Mouse (Mus musculus) layer of hippocampus, postnatal 25 days (tissue): ENCODE measurements around the gene Sae1. TPM values are rescaled to one million over a fixed set of nuclear protein-coding genes. Genes with fewer than 3 reads are reported as not detected.
"Not testable (repeated sequence)": the region's sequence is repeated elsewhere in the genome, so short reads cannot be mapped to it uniquely, and the experiment has no call there.

Source experiments
- DNase-seq, 2 experiments: peaks; one replicate each; pipeline ENCODE4 v3.0.0; 2022; ENCODE audit warnings: mixed read lengths in 2 of 2, low spot score in 1 of 2; ENCODE audit errors: extremely low spot score in 1 of 2
- total RNA-seq, 2 experiments: library from RNA; stranded (reverse); gene quantifications; 2 replicates each; pipeline ENCODE4 v1.2.3; 2021

Sae1 gene
- total RNA-seq, 2 experiments from 2014 or later: 90.9 to 105 TPM

DNA sequence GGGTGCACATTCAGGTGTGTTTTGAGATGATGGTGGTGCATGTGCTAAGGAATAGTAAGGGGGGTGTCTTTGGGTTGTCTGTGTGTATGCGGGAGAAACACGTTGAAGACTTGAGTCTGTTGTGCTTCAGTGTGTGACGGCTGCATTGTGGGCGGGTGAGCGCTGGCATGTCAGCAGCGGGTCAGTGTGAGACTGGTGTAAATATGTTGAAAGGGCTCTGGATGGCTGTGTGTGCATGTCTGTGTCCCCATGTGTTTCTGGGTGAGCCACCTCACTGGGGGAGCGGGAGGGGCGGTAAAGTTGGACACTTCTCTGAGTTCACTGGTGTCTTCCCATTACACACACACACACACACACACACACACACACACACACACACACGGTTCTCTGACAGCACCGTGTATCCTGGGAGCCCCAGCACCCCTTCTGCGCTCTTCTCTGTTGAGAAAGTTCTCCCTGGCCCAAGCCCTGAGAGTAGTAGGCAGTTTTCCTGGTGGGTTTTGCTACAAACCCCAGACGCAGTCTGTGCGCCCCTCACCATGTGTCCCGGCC lies 76.1 kb downstream of the Sae1 start:
- DNase-seq: no peak

DNA sequence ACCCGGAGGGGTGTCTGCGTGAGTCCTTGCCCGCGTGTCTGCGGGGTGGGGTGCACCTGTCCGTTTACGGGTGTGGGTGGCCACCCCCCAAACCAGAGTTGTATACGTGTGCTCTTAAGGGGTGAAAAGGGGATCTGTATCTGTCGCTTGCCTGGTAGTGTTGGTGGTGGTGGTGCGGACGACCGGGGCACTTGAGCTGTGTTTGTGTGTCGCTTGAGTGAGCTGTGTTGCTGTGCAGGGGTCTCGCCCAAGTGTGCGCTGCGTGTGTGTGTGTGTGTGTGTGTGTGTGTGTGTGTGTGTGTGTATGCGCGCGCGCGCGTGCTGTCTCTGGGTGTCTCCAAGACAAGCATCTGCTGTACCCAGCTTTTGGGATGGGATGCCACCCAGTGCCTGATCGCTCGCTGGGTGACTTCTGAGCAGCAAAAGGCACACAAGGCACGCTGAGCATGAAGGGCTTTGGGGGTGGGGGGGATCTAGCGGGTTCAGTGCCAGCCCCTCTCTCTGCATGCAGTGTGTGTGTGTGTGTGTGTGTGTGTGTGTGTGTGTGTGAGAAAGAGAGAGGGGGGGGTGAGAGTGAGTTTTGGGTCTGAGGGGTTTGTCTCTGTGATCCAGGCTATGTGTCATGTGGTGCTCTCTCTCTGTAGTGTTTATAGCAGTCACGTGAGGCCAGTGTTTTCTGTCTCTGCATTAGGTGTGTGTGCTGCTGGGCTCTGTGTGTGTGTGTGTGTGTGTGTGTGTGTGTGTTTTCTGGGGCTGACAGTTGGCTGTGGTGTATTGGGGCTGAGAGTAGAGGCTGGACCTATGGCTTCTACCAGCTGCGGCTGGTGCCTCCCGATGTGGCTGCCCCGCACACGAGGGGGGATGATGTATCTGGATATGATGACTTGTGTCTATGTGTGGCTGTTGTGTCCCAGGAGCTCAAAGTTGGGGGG lies 76.8 kb downstream of the Sae1 start:
- DNase-seq: peak; percentile 46 to 50

DNA sequence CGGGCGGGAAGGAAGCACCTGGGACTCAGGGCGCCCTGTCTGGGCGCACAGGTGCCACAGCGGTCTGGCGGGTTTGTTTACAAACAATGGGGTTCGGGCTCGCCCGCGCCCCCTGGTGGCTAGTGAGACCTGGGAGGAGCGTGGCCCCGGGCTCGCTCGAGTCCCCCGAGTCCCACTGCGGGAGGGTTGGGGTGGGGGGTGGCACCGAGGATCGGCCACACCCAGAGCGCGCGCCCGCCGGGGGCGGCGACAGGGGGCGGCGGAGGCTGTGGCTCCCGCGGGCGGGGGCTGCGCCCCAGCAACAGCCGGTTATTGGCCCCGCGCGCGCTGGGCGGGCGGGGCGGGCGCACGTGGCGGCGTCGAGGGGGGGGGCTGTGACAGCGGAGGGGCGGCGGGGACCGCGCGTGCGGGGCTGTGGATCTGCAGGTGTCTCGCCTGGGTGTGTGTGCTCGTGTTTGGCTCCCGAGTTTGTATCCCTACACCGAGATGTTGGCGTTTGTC lies 77.5 kb downstream of the Sae1 start:
- DNase-seq: peak; percentile 84 to 89

DNA sequence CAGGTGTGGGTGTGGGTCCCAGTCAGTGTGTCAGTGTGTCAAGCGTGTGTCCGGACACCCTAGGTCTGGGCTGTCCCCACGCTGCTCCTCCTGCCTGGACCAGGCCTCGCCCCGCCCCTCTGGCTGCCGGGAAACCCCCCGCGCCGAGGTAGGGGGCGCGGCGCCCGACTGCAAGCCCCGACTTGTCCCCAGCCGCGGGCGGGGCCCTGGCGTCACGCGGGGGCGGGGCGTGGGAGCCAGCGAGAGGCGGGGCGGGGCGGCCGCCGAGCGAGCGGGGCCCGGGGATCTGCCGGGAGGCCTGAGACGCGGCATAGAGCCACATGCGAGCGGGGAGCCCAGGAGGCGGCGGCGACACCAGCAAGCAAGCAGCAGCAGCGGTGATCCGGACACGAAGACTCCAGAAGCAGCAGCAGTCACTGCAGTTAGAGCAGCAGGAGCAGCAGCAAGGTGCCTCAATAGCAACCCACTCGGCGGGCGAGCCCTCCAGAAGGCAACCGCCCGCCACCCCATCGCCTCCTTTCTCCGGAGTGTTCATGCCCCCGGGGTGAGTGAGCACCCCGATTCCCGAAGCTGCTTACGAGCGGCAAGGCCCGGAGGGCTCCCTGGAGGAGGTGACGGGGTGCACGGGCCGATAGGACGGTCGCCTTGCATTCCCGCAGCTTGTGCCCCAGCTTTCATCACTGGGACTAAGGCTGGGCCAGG lies 78.1 kb downstream of the Sae1 start:
- DNase-seq: peak; percentile 73 to 75

DNA sequence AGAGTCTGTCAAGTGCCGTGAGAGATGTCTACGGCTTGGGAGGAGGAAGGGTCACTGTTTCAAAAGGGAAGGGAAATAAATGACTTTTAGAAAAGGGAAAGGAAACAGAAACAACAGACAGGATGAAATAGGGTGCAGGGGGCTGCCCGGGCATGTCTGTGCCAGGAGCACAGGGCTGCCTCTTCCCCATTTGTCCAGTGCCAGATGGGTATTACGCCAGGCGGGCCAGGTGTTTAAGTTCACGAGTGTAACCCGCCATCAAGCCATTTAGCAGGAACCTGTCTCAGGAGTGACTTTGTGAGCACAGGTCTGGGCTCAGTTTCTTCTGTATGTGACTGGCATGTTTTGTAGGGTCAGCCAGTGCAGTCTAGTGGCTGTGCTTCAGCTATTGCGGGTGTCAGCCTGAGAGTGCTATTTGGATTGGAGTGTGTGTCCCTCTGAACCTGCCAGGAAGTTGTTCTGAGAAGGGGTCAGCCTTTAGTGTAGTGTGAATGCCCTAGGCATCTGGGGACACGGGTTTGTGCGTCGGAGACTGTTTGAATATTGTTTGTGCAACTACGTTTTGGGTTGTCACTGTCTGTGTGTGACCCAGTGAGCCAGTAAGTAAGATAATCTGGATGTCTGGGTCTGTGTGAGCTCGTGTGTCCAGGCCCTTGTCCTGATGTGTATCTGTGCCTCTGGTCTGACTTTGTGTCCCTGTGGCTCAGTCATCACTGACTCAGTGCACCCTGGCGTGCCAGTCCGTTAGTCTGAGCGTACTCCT lies 78.9 kb downstream of the Sae1 start:
- no peak for DNase-seq

DNA sequence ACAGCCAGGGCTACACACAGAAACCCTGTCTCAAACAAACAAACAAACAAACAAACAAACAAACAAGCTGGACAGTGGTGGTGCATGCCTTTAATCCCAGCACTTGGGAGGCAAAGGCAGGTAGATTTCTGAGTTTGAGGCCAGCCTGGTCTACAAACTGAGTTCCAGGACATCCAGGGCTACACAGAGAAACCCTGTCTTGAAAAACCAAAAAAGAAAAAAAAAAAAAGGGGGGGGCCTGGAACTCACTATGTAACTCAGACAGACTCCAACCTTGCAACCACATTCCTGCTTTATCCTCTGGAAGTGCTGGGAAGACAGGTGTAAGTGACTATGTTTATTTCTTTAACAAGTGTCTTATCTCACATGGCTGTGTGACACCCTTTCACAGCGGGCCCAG lies 79.5 kb downstream of the Sae1 start, which contains the start of gene Bbc3:
Gene Bbc3 (plus strand): TSS at position 301 of the 400 bp plus-strand sequence.
- not testable (repeated sequence) for DNase-seq

DNA sequence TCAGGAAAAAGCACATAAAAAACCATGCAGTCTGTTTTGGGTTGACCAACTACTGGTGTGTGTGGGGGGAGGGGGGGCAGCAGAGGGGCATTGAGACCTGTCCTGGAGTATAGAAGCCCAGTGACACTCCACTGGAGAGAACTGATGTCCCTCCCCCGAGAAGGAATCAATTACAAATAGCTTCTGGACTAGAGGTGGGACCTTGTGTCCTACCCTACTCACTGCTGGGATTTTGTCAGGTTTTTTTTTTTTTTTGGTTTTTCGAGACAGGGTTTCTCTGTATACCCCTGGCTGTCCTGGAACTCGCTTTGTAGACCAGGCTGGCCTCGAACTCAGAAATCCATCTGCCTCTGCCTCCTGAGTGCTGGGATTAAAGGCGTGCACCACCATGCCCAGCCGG lies 80.5 kb downstream of the Sae1 start:
- DNase-seq: not testable (repeated sequence)

DNA sequence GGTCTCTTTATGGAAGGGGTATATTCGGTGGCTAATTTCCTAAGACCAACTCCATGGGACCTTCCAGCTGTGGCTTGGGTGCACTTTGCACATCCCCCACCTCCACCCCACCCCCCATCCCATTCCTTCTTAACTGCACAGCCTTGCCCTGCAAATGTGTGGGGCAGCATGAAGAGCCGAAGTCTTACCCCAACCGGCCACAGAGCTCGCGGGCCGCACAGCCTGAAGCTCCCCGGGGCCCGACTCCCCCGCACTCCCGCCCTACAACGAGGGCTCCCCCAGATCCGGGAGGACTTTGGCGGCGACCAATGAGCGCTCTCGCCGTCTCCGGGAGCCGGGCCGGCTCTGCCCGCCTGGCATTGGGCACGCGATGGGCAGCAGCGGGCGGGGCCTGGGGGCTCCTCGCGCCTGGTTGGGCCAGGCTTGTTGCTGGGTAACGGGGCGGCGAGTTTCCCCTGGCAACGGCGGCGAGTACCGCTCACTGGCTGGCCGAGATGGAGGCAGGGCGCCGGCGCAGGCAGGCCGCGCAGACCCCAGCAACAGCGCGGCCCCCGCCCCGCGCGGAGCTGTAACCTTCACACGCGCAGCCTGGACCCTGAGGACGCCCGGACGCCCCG lies 88.1 kb downstream of the Sae1 start:
- peak; percentile 86 to 90 for DNase-seq

DNA sequence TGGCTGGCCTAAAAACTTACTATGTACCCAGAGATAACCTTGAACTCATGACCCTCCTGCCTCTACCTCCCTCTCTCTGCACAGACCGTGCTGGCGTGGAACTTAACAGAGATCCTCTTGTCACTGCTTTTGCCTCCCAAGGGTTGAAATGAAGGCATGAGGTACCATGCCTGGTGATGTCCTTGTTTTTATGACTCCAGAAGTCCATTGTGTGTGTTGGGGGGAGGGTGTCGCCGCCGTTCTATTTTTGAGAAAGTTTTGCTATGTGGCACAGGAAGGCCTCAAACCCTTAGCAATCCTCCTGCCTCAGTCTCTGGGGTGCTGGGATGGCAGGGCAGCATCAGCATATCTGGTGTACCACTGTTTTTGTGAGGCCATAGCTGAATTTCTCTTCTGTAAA lies 88.7 kb downstream of the Sae1 start:
- DNase-seq: no peak

DNA sequence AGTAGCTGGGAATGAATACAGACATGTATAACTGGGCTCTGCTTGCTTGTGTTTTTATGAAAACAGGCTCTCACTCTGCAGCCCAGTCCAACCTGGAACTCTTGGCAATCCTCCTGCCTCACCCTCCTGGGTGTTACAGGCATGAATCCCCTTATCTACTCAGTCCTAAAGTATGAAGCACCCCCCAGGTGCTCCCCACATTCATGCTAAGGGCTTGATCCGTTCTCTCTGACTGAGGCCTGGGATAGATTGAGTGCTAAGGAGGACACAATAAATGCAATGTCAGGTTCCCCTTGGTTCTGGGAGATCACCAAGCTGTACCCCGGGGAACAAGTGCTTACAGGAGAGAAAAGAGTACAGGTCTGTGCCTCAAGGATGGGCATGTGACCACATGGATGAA lies 90.0 kb downstream of the Sae1 start:
- no peak for DNase-seq

DNA sequence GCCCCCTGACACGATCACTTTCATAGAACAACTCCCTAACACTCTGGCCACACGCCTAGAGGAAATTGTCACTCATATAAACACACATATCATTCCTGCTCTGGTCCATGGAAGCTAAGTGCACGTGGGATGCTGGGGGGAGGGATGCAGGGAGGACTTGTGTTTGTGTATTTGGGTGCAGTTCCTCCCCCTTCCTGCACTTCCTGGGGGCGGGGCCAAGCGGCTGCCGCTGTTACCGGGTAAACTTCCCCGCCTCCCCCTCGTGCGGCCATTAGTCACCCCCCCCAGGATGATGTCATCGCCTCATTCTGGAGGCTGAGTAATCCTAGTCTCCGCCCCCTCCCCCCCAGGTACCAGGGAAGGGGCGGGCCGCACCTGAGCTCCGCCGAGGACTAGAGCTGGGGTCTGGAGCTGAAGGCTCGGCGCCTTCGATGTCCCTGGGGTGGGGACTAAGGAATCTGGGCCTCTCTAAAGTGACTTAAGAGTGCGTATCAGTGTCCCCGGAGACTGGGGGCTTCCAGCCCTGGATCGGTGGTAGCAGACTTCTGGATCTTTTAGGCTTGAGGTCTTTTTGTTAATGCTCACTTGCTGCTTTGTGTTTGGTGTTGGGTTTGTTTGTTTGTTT lies 90.7 kb downstream of the Sae1 start:
- peak; percentile 57 to 69 for DNase-seq

DNA sequence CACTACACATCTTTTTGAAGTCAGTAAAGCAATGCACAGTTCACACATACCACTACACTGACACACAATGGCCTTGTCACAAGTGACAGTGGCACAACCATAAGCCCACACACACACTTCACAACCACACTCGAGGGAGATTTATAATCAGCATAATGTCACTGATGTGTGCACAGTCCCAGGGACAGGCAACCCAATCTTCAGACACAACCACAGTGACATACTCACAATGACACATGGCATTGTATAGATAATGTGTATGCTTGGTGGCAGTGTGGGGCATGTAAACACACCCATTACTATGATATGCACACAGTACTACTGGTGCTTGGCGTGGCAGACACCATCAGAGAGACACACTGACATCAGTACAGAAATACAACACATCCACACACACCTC lies 91.5 kb downstream of the Sae1 start:
- no peak for DNase-seq

DNA sequence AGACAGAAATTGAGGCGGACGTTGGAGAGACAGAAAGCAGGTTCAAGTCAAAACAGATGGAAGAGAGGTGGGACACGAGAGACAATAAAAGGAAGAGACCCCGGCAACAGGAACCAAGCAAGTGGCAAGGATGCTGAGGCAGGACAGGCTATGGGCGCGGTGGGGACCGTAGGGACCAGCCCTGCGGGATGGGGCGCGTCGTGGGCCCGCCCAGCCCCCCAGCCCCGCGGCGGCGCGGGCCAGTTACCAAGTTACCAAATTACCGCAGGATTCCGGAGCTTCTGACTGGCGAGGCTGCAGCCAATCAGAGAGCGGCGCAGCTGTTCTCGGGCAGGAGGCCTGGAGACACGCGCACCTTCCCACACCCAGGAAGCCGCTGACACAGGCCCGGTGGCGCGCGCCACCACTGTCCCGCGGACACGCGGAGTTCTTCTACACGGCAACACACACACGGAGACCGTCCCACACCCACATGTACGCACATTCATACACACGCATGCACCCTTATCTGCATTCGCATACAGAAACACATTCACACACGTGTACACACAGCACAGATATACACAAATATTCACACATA lies 92.2 kb downstream of the Sae1 start:
- DNase-seq: peak; percentile 53 to 58

DNA sequence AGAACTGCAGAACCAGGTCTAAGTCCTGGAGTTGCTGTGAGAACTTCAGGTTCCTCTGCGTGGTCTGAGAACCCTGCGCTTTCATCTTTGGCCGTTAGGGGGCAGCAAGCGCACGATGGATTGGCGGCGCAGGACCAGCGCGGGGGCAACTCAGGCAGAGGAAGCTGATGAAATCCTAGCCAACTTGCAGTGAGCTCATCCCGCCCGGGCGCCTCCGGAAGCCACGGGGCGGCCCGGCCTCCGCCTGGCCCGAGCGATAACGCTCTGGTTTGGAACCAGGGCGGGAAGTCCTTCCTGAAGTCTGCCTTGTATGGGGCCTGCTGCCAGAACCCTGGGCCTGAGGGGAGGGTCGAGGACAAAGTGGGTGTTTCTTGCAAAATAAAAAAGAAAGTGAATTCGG lies 92.8 kb downstream of the Sae1 start:
- peak; percentile 94 to 99 for DNase-seq

DNA sequence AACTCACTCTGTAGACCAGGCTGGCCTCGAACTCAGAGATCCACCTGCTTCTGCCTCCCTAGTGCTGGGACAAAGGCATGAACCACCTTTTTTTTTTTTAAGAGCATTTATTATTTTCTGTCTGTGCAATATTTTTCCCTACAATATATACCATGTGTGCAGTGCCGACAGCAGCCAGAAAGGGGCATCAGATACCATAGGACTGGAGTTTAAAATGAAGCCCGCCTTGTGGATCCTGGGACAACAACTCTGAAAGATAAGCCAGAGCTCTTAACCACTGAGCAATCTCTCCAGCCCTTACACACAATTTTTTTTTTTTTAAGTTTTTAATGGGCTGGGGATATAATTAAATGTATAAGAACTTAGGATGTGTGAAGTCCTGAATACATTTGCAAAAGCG lies 93.3 kb downstream of the Sae1 start:
- no peak for DNase-seq

DNA sequence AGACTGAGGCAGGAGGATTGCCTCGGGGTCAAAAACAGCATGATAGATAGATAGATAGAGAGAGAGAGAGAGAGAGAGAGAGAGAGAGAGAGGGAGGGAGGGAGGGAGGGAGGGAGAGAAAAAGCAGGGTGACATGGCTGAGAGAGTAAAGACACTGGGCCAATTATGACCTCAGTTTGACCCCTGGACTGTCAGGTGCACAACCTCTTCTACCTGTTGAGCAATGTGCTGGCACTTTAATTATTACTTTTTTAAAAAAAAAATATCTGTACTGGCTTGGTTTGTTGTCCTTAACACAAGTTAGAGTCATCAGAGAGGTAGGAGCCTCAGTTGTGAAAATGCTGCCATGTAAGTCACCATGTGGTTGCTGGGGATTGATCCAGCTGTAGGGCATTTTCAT lies 99.8 kb downstream of the Sae1 start:
- DNase-seq: no peak

DNA sequence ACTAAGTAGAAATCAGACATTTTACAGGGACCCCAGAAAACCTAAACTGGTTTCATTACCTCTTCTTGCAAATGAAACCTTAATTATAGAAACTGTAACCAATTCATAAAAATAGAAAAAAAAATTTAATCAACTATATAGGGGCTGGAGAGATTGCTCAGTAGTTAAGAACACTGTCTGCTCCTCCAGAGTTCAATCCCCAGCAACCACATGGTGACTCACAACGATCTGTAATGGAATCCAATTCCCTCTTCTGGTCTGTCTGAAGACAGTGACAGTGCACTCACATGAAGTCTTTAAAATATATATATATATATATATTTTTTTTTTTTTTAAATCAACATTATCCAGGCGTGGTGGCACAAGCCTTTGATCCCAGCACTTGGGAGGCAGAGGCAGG lies 100.6 kb downstream of the Sae1 start:
- DNase-seq: no peak

DNA sequence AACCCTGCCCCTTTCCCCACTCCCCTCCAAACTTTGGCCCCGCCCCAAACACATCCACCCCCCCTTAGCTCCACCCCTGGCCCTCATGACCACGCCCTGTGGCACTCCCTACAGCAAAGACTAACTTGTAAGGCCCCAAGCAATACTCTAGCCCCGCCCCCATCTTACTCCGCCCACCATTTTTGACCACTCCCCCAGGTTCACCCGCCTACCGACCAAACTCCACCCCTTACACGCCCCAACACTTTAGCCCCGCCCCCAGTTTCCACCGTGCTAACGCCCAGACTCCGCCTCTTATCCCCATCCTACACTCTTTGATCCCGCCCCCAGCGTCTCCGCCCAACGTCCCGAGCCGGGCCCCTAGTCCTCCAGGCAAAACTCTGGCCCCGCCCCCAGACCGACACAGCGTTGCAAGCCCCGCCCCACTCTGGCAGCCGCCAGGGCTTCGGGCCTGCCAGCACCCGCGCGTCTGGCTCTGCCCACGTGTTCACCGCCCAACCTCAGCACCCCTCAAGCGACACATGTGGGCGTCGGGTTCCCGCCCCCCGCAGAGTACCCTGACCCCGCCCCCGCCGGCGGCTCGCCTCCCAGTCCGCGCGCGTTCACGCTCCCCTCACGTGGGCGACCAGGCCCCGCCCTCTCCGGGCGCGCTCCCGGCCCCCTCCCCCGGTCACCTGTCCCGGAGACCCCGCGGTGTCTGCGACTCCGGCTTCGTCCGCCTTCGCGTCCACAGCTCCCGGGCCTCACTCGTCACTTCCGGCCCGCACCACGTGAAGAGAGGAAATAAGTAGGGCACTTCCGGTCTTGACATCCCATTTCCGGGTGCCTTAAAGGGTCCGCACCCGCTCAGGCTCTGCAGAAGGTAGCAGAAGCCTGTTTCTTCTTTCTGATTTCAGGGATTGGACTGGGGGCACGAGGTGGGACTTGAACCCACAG lies 101.3 kb downstream of the Sae1 start, which contains the start of gene Ccdc9:
Gene Ccdc9 (minus strand): TSS at position 770 of the 936 bp plus-strand sequence.
- DNase-seq: peak; percentile 96 to 98
